Mouse (Mus musculus) NIH3T3 (cell line): ENCODE measurements around the gene Mib2.
A peak's percentile ranks its signal among the peaks of the same experiment; 100 is the strongest.
"Not testable (repeated sequence)": the region's sequence is repeated elsewhere in the genome, so short reads cannot be mapped to it uniquely, and the experiment has no call there.

Experiments
- DNase-seq: peaks from one replicate; pipeline ENCODE4 v3.0.0-alpha.2; 2012; ENCODE audit warnings: low read depth

Mib2 gene

GRCm38 (mm10) chr4:155668689-155669597 is at the start of gene Mib2:
TSS of gene Mib2 (minus strand) at chr4:155669198.
- DNase-seq: peak; percentile 96

- DNase-seq: no peak
These were observed 41.7 kb upstream of the Mib2 start for GRCm38 (mm10) chr4:155710521-155711252.

GRCm38 (mm10) chr4:155708988-155709387 is 40.0 kb upstream of the Mib2 start:
- DNase-seq: no peak

- no peak for DNase-seq
These were observed 39.6 kb upstream of the Mib2 start for GRCm38 (mm10) chr4:155708582-155708981.

- no peak for DNase-seq
These were observed 36.6 kb upstream of the Mib2 start for GRCm38 (mm10) chr4:155705592-155705929.

- peak; percentile 96 for DNase-seq
These were observed 36.0 kb upstream of the Mib2 start, which contains the start of gene Ssu72 for GRCm38 (mm10) chr4:155704721-155705591. TSS of gene Ssu72 (plus strand) at chr4:155704800.

- DNase-seq: no peak
These were observed 34.5 kb upstream of the Mib2 start for GRCm38 (mm10) chr4:155703425-155703929.

GRCm38 (mm10) chr4:155700425-155700824 is 31.4 kb upstream of the Mib2 start:
- DNase-seq: peak; percentile 63

GRCm38 (mm10) chr4:155696261-155697255 is 27.6 kb upstream of the Mib2 start:
- peak; percentile 39 for DNase-seq

GRCm38 (mm10) chr4:155695531-155696062 is 26.6 kb upstream of the Mib2 start:
- no peak for DNase-seq

- peak; percentile 74 for DNase-seq
These were observed 25.7 kb upstream of the Mib2 start for GRCm38 (mm10) chr4:155694482-155695401.

GRCm38 (mm10) chr4:155694111-155694481 is 25.1 kb upstream of the Mib2 start, which contains the start of gene Fndc10:
TSS of gene Fndc10 (plus strand) at chr4:155694342.
- DNase-seq: peak; percentile 61

- DNase-seq: no peak
These were observed 23.4 kb upstream of the Mib2 start for GRCm38 (mm10) chr4:155692421-155692820.

GRCm38 (mm10) chr4:155690571-155691375 is 21.8 kb upstream of the Mib2 start:
- peak; percentile 38 for DNase-seq

GRCm38 (mm10) chr4:155687764-155688163 is 18.8 kb upstream of the Mib2 start:
- DNase-seq: not testable (repeated sequence)

- not testable (repeated sequence) for DNase-seq
These were observed 14.8 kb upstream of the Mib2 start for GRCm38 (mm10) chr4:155683670-155684277.

- peak; percentile 71 for DNase-seq
These were observed 7.0 kb upstream of the Mib2 start for GRCm38 (mm10) chr4:155675991-155676390.

GRCm38 (mm10) chr4:155672082-155672481 is 3.1 kb upstream of the Mib2 start:
- DNase-seq: no peak
